Mouse (Mus musculus) liver (tissue): ENCODE measurements around the gene Cage1.

Experiments used
- DNase-seq: peaks from one replicate; pipeline ENCODE4 v3.0.0-alpha.2; 2020; ENCODE audit warnings: mixed read lengths

Gene Cage1

DNA sequence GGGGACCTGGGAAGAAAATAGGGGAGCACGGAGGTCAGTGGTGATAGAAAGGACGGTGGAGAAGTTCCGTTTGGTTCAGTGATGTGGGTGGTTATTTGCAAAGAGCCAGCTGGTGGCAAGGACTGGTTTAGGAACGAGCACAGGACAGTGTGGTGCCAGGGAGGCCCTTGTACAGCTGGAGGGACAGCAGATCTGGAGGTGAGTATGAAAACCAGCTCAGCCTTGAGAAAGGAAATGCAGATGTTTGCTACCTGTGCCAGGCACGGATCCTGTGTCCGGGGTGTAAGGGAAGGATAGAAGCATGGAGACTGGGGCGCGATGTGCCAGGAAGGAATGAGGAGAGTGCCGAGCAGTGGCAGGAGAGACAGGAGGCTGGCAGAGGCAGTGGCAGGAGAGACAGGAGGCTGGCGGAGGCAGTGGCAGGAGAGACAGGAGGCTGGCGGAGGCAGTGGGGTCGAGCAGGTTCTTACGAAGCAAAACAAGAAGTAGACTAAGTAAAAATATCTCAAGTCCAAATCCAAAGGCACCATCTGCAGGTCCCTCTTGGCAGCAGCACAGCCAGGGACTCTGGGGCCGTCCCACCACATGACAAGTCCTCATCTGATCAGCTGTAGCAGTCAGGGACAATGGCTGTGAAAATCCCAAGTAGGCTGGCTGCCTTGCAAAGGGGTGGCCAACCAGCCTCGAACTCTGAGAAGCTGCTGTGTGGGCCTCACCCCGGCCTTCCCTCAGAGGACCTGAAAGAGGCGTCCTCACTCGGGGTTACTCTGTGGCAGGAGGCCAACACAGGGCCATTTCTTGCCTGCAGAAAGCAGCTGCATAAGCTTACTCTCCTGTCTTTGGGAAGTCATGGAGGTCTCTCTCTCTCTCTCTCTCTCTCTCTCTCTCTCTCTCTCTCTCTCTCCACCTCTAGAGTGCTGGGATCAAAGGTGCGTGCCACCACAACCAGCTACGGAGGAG lies 72.5 kb downstream of the Cage1 start:
- peak; percentile 44 for DNase-seq

DNA sequence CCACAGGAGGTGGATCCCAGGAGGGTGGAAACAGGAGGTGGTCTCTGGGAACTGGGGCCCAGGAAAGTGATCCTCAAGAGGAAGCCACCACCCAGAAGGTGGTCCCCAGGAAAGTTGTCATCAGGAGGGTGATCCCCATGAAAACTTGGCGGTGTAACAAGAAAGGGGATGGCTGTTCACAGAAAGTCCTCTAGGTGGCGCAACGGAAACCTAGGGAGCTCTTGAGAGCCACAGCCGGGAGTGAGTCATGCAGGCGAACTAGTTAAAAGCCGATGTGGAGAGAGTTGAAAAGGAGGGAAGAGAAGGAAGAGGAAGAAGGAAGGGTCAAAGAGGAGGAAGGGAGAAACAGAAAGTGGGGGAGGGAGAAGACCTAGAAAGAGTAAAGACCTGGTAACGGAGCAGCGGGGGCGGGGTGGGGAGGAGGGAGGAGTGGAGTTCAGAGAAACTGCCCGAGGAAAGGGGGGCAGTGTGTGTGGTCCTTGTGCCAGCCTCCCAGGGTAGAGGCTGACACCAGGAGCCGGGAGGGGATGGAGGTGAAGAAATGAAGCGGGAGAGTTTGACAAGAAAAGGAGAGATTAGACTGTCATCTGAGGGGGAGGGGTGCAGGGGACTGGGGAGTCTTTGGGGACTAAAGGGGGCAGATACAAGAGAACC lies 73.4 kb downstream of the Cage1 start:
- DNase-seq: peak; percentile 86

DNA sequence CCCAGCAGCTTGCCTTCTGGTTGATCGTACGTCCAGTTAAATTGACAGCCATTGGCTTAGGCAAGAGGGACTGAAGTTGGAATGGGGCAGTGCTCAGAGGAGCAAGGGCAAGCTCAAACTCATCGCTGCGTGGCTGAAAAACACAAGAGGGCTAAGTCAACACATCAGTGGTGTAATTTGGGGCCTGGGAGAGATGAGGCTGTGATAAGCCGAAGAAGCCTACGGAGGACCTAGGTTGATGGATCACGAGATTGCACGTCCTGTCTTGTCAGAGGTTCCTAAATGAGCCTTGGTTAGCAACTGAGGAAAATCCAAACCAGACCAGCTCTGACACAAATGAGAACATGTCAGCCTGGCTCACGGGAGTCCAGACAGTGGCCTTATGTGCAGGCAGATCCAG lies 74.3 kb downstream of the Cage1 start:
- DNase-seq: no peak

DNA sequence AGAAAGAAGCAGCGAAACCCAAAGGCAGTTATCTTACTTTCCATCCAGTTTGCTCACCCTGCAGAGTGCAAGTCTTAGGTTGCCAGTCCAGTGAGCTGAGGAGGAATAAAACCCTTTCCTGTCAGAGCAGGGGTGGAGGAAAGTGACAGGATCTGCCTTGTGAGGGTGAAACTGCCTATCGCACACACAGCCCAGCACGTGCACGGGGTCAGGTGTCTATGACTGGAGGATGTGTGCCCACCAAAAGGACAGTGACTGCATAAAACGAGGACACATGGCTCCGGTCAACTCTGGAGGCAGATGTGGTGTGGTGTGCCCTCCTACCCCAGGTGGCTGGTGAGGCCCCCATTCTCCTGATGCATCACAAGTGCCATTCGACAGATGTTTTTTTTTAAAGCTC lies 76.9 kb downstream of the Cage1 start:
- DNase-seq: no peak

DNA sequence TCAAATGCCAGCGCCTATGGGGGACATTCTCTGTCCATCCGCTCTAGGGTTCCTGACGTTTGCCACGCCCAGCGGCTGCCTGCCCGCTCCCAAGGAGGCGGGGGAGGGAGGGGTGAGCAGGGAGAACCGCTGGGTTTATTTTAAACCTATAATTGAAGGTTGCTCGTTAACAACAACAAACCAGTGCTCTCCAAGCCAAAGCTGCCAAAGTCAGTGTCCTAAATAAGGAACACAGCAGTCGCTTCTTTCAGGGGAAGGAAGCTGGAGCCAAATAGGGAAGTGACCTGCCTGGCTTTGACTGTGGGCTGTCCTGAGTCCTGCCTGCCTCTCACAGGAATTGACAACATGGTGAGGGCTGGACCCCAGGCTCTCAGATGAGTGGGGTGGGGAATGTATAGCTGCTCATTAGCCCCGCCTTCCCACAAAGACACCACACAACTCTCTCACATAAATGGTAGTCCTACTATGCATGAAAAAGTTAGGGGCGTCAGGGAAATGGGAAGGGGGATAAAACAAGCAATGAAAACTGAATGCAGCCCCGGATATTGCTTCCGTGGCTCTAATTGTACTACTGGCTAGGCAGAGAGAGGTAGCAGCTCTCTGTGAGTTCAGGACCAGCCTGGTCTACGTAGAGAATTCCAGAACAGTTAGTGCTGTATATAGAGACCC lies 77.5 kb downstream of the Cage1 start:
- no peak for DNase-seq

DNA sequence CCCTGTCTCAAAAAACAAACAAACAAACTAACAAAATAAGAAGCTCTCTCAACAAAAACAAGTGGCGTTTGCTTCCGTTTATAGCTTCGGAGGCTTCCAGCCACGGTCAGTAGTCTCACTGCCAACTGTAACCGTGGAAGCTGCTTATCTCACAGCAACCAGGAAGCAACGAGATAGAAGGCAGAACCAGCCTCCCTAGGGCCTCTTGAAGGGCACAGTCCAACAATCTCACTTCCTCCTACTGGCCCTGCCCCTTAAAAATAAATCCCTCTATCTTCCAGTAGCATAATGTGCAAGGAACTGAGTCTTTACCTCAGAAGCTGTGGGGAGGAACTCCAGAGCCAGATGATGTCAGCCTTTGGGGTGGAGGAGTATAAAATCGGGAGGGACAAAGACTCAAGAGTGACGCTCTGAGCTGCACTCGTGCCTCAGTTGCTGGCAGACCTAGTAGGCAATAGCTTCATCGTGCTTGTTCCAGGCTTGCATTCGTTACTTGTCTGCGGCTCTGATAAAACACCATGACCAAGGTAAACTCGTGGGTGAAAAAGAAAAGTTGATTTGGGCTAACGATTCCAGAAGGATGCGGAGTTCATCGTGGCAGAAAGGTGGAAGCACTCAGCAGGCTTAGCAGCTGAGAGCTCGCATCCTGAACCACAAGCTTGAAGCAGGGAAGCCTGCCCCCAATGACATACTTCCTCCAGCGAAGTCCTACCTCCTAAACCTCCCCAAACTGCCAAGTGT lies 78.2 kb downstream of the Cage1 start:
- DNase-seq: peak; percentile 46
